Mouse (Mus musculus) stomach, postnatal 0 days (tissue): Measurements from ENCODE around the gene Car2. TPM values are rescaled to one million over a fixed set of nuclear protein-coding genes. Genes with fewer than 3 reads are reported as not detected.
A peak's percentile ranks its signal among the peaks of the same experiment; 100 is the strongest.

Experiments
- ATAC-seq: fragments of 200-750 bp; cut with Nextera tagmentation; 2 replicates; pipeline ENCODE4 v1.8.0; 2017; ENCODE audit not compliant: low FRiP score, low TSS enrichment
- DNase-seq: peaks from one replicate; pipeline ENCODE4 v3.0.0-alpha.2; 2016; ENCODE audit warnings: low spot score
- H3K27ac ChIP-seq: fragments of 300-500 bp; sonication (generic); replicated peaks from 2 replicates; pipeline ENCODE4 v1.5.1; 2014; ENCODE audit warnings: mild to moderate bottlenecking, control low read depth
- H3K27me3 ChIP-seq: fragments of 300-500 bp; sonication (generic); 2 replicates; pipeline ENCODE4 v1.6.1; 2014; ENCODE audit warnings: low read length; ENCODE audit not compliant: control insufficient read depth, insufficient read depth
- H3K36me3 ChIP-seq: fragments of 300-500 bp; sonication (generic); 2 replicates; pipeline ENCODE4 v1.6.1; 2014; ENCODE audit warnings: low read length, mixed read lengths; ENCODE audit not compliant: control insufficient read depth, insufficient read depth
- H3K4me1 ChIP-seq: fragments of 300-500 bp; sonication (generic); replicated peaks from 2 replicates; pipeline ENCODE4 v1.6.1; 2014; ENCODE audit warnings: antibody characterized with exemption; ENCODE audit not compliant: control insufficient read depth, insufficient read depth
- H3K4me2 ChIP-seq: fragments of 300-500 bp; sonication (generic); replicated peaks from 2 replicates; pipeline ENCODE4 v1.6.1; 2014; ENCODE audit warnings: low read depth, mild to moderate bottlenecking, control low read depth, moderate library complexity
- H3K4me3 ChIP-seq: fragments of 300-500 bp; sonication (generic); 2 replicates; pipeline ENCODE4 v1.5.1; 2014; ENCODE audit warnings: low read depth, low read length, control low read depth
- H3K9ac ChIP-seq: fragments of 300-500 bp; sonication (generic); 2 replicates; pipeline ENCODE4 v1.6.1; 2014; ENCODE audit warnings: mild to moderate bottlenecking, low read length, control low read depth, mixed read lengths
- H3K9me3 ChIP-seq: fragments of 300-500 bp; sonication (generic); 2 replicates; pipeline ENCODE4 v1.6.1; 2016; ENCODE audit warnings: low read length; ENCODE audit not compliant: control insufficient read depth
- CTCF ChIP-seq: IDR thresholded peaks from 2 replicates; pipeline ENCODE4 v1.5.1; 2016; ENCODE audit warnings: antibody characterized with exemption, low read depth, mild to moderate bottlenecking, moderate library complexity
- EP300 ChIP-seq: optimal IDR thresholded peaks from 2 replicates; pipeline ENCODE3; 2016; ENCODE audit warnings: antibody characterized with exemption
- WGBS: fragments of 180-500 bp; shearing (Covaris S2); extraction: QIAGEN DNeasy Blood & Tissue Kit; methylation state at CpG from one replicate; pipeline ENCODE4 v1.1.7; 2014; 5-methylcytosine and 5-hydroxymethylcytosine counted together
- polyA plus RNA-seq: library from polyadenylated mRNA; unstranded; fragments of >200 nt; fragmentation: Nextera tagmentation; extraction: Ambion mirVana; gene quantifications from 2 replicates; pipeline ENCODE4 v1.2.1, GENCODE M21; 2015

Car2 gene
- polyA plus RNA-seq, result 937 and 994 TPM in 2 replicates

DNA sequence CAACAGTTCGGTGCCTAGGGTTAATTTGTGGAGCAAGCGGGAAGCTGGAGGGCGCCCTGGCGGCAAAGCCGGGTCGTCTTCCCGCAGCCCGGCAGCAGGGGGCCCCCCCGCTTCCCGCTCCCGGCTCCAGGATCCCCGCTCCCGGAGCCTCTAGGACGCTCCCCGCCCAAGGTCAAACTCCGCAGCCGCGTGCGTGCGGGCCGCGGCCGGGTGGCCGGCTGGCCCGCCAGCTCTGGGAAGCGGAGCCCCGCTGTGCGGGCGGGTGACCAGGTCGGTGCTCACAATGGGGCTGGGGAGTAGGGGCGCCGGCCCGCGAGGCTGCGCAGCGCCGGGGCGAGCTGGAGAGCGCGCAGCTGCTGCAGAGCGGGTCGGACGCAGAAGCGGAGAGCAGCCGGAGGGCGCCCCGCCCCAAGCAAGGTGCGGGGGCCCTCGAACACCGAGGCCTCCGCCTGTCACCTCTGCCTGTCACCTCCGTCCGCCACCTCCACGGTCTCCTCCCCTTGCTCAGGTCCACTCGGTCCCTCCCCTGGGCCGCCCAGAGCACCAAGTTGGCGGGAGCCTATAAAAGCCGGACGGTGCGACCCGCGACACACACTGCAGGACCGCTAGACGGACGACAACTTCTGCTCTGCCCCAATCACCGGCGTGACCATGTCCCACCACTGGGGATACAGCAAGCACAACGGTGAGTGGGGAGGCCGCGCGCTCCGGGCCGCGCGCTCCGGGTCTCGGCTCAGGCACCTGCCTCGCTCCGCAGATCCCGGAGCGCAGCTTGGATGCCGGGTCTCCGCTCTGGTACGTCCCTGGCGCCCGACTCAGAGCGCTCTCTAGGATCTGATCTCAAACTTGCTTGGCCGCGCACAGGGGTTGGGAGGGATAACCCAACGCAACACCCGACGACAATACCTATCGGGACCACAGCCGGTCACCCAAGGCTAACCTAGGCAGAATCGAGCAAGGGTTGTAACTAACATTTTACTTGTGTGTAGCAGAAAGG lies at the start of gene Car2:
Gene Car2 (plus strand): TSS at position 172 of the 997 bp plus-strand sequence.
- H3K4me2 ChIP-seq, result peak within 1 kb of the TSS; percentile 95
- H3K4me3 ChIP-seq, result peak within 1 kb of the TSS; percentile 84
- H3K36me3 ChIP-seq, result no peaks in the 10 kb centered on the region
- WGBS, result 1% methylated on average over 78 of the region's 95 CpGs
- H3K27ac ChIP-seq, result peak within 1 kb of the TSS; percentile 82
- H3K27me3 ChIP-seq, result no peaks in the 10 kb centered on the region
- peak; percentile 67 for TF ChIP-seq CTCF
- no peak for TF ChIP-seq EP300
- ATAC-seq (peak; percentile 95), DNase-seq (peak; percentile 89)
- H3K4me1 ChIP-seq, result no peaks in the 10 kb centered on the region; the same call in 1 of the 2 replicates
- H3K9me3 ChIP-seq, result no peaks in the 10 kb centered on the region
- peak within 1 kb of the TSS; percentile 74 for H3K9ac ChIP-seq

DNA sequence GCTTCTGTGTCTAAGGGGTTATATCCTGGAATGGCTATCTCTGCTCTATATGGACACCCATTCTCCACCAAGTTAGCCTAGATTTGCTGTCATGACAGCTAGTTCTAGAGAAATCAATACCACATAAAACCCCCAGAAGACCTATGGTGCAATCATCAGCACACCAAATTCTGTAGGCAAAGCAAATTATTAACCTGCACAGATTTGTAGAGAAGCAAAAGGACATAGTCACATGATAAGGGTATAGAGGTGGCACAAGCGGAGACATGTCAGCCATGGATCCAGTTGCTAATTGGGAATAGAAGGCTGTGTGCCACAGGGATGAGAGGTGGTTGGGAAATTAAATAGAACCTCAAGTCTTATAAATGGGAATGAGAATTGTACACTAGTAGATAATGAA lies 47.1 kb upstream of the Car2 start:
- Histone ChIP-seq H3K27me3 (no peaks in the 10 kb centered on the region), H3K9ac (no peak overlapping the region), H3K4me2 (no peak overlapping the region), H3K36me3 (no peaks in the 10 kb centered on the region), H3K4me3 (no peak overlapping the region), H3K4me1 (no peaks in the 10 kb centered on the region), H3K9me3 (no peaks in the 10 kb centered on the region), H3K27ac (no peak overlapping the region)
- TF ChIP-seq EP300, result no peak
- no peak for TF ChIP-seq CTCF
- DNase-seq (no peak), ATAC-seq (no peak)
- 86% methylated on average over 1 of the region's 1 CpGs for WGBS

DNA sequence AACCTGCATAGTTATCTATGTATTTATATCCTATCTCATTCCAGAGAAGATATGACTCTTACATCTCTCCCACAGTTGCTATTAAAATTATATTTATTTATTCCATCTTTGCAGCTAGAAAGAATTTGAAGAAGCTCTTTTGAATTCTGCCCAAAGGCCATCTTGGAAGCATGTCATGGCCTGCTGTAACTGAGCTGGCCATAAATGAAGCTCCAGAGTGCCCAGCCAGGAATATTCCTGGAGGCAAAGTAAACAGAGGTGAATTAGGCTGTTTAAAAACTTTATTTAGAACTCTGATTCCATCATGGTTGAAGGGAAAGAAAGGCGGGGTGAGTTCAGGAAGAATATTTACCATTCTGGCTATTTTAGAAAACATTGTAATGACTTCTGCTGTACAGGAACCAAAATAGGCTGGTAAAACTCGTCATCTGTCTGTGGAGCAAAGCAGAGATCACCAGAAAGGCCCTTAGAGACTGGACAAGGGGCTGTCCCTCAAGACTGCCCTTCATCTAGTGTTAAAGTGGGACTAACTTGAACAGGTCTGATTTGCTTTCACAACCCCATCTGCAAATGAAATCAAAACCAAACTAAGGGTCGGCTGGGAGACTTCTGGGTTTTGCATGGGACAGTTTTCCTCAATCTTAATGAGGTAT lies 46.5 kb upstream of the Car2 start:
- H3K4me1 ChIP-seq, result no peaks in the 10 kb centered on the region
- 64% methylated on average over 3 of the region's 3 CpGs for WGBS
- H3K27ac ChIP-seq, result no peak overlapping the region
- no peaks in the 10 kb centered on the region for H3K36me3 ChIP-seq
- no peak overlapping the region for H3K4me2 ChIP-seq
- no peaks in the 10 kb centered on the region for H3K27me3 ChIP-seq
- no peak for TF ChIP-seq EP300
- no peak for TF ChIP-seq CTCF
- H3K9ac ChIP-seq, result no peak overlapping the region
- DNase-seq, result no peak
- no peak overlapping the region for H3K4me3 ChIP-seq
- no peaks in the 10 kb centered on the region for H3K9me3 ChIP-seq
- ATAC-seq, result no peak

DNA sequence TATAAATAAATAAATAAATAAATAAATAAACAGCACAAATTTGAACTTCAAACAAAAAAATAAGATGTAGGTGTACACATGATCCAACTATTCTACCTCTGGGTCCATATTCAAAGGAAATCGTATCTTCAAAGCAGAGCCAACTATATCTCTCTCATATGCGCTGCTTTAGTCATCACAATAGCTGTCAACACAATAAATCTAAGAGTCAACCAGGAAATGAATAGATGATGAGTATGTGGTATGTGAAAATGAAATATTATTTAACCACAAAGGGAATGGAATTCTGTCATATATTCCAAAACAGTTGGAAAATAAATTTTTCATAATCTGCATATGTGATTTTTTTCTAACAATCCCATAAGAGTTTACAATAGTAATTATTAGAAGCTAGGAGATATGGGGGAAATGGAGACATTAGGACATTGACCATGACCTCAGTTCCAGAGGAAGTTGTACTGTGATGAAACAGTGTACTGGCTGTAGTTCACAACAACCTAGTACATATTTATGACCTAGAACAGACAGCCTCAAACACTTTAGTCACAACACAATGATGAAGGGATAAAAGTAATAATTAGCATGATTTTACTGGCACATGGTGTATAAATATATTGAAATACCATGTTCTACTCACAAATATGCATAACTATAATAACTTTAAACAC lies 37.4 kb upstream of the Car2 start:
- H3K27ac ChIP-seq, result no peak overlapping the region
- WGBS, result 83% methylated on average over 2 of the region's 2 CpGs
- DNase-seq, result no peak
- no peaks in the 10 kb centered on the region for H3K27me3 ChIP-seq
- H3K4me3 ChIP-seq, result no peak overlapping the region
- no peak overlapping the region for H3K4me2 ChIP-seq
- no peaks in the 10 kb centered on the region for H3K4me1 ChIP-seq
- H3K36me3 ChIP-seq, result no peaks in the 10 kb centered on the region
- H3K9me3 ChIP-seq, result no peaks in the 10 kb centered on the region
- ATAC-seq, result no peak
- no peak for TF ChIP-seq EP300
- no peak for TF ChIP-seq CTCF
- no peak overlapping the region for H3K9ac ChIP-seq

DNA sequence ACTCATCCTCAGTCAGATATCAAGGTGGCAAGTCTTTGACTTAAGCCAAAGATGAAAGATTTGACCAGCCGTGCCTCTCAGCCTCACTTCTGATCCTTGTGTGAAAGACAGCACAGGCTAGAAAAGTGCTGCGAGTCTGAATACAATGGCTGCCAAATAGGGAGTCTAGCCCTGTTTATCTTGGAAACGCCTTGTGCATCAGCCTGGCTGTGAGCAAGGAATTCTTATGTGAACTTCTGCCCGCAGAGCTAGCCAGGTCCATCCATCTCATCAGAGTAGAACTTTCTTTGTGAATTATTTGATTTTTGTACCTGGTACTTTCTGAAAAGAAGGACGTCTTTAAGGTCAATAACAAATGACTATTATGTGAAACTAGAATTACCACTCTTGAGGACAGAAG lies 32.1 kb upstream of the Car2 start:
- H3K9ac ChIP-seq, result no peak overlapping the region
- H3K36me3 ChIP-seq, result no peaks in the 10 kb centered on the region
- 19% methylated on average over 5 of the region's 5 CpGs for WGBS
- no peak overlapping the region for H3K4me2 ChIP-seq
- TF ChIP-seq EP300 (no peak), CTCF (no peak)
- DNase-seq (no peak), ATAC-seq (no peak)
- H3K4me1 ChIP-seq, result no peaks in the 10 kb centered on the region
- H3K27me3 ChIP-seq, result no peaks in the 10 kb centered on the region
- H3K4me3 ChIP-seq, result no peak overlapping the region
- no peak overlapping the region for H3K27ac ChIP-seq
- H3K9me3 ChIP-seq, result no peaks in the 10 kb centered on the region
